Mouse (Mus musculus) G1E (cell line): ENCODE results near the gene Ckap2l.

Source experiments
- CTCF ChIP-seq: IDR thresholded peaks from 2 replicates; pipeline ENCODE4 v1.5.1; 2012; ENCODE audit warnings: low read depth, low read length, inconsistent platforms, mixed read lengths
- TAL1 ChIP-seq: conservative IDR thresholded peaks from 2 replicates; pipeline ENCODE4 v1.6.1; 2012; ENCODE audit warnings: low read depth, low read length, inconsistent platforms, mixed read lengths

DNA sequence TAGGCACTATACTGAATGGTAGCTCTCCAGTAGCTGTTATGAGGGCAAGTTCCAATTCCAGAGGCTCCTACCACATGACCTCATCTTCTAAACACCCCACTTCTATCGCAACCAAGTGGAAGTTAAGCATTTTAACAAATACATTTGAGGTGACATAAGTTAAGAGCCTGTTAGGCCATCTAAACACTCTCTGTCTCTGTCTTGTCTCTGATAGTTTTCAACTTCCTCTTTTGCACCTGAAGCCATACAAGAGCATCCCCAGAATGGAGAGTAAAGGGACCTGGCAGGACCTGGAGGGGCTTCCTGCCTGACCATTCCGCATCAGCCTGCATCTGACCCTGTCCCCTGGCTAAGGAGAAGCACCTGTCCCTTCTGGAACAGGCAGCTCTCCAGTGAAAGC, 62.3 kb downstream of the Ckap2l start:
- TF ChIP-seq CTCF (no peak), TAL1 (no peak)
